Mouse (Mus musculus) spleen, postnatal 10 days (tissue): Measurements from ENCODE around the gene Zfp953.
"Not testable (repeated sequence)": the region's sequence is repeated elsewhere in the genome, so short reads cannot be mapped to it uniquely, and the experiment has no call there.

ENCODE experiments used
- DNase-seq, 2 experiments: peaks; one replicate each; pipeline ENCODE4 v3.0.0; 2021 to 2022; ENCODE audit warnings: low spot score in 2 of 2

Gene Zfp953

GRCm38 (mm10) chr13:67360131-67360744 is at the start of gene Zfp953, which contains the start of gene Gm28044:
Gene Zfp953, minus strand, starts transcription at chr13:67360605.
Gene Gm28044, minus strand, starts transcription at chr13:67360536.
- DNase-seq, result peak; percentile 80 to 89

GRCm38 (mm10) chr13:67399183-67399903 is 38.9 kb upstream of the Zfp953 start, which contains the start of gene Zfp429:
Gene Zfp429, minus strand, starts transcription at chr13:67399819.
- peak; percentile 43 to 70 for DNase-seq

- DNase-seq, result not testable (repeated sequence)
Measured at GRCm38 (mm10) chr13:67376255-67376654, 15.8 kb upstream of the Zfp953 start.

- DNase-seq, result peak; percentile 43 to 78
Measured at GRCm38 (mm10) chr13:67375050-67375911, 14.9 kb upstream of the Zfp953 start, which contains the start of the genes Gm28041 and Zfp456. Gene Gm28041, minus strand, starts transcription at chr13:67375733. Gene Zfp456, minus strand, starts transcription at chr13:67375810.

GRCm38 (mm10) chr13:67351854-67352253 is 8.6 kb downstream of the Zfp953 start:
- no peak for DNase-seq

- DNase-seq, result no peak
Measured at GRCm38 (mm10) chr13:67343422-67343821, 17.0 kb downstream of the Zfp953 start.

GRCm38 (mm10) chr13:67332877-67333276 is 27.5 kb downstream of the Zfp953 start:
- DNase-seq, result no peak

- DNase-seq, result peak; percentile 54 to 82
Measured at GRCm38 (mm10) chr13:67332019-67332724, 28.2 kb downstream of the Zfp953 start, which contains the start of gene Zfp595. Gene Zfp595, minus strand, starts transcription at chr13:67332570.

GRCm38 (mm10) chr13:67306718-67307117 is 53.7 kb downstream of the Zfp953 start:
- no peak for DNase-seq

GRCm38 (mm10) chr13:67305822-67306672 is 54.4 kb downstream of the Zfp953 start, which contains the start of gene Zfp457:
Gene Zfp457, minus strand, starts transcription at chr13:67306485.
- DNase-seq, result peak; percentile 70 to 88
